Mouse (Mus musculus): Measurements from ENCODE around the gene Spata7. TPM values are rescaled to one million over a fixed set of nuclear protein-coding genes. Genes with fewer than 3 reads are reported as not detected.
"Not testable (repeated sequence)": the region's sequence is repeated elsewhere in the genome, so short reads cannot be mapped to it uniquely, and the experiment has no call there.

The Spata7 gene
- polyA plus RNA-seq, 1 experiment from 2014 or later, result 30.6 TPM

DNA sequence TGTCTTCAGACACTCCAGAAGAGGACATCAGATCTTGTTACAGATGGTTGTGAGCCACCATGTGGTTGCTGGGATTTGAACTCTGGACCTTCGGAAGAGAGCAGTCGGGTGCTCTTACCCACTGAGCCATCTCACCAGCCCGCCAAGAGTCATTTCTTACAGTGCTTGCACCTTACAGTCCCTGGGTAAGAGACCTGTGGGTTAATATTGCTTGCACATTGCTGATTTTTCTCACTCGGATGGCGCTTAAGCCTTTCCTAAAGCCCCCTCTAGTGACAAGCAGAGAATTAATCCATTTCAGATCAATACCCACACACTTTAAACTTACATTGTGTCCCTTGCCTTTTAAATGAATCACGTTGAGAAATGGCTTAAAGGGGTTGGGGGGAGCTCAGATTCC, 7.0 kb upstream of the Spata7 start:
- H3K9me3 ChIP-seq; H3K27ac ChIP-seq (replicated peaks); H3K27me3 ChIP-seq; H3K4me1 ChIP-seq (replicated peaks); H3K4me2 ChIP-seq; H3K36me3 ChIP-seq; H3K4me3 ChIP-seq; H3K9ac ChIP-seq: not testable (repeated sequence)
- ATAC-seq (ENCODE audit: low FRiP score, low read depth), result 0 out of 2 replicates have a peak, but pooled peaks have one; percentile 65
- WGBS, result 32% methylated on average over 6 of the region's 6 CpGs

DNA sequence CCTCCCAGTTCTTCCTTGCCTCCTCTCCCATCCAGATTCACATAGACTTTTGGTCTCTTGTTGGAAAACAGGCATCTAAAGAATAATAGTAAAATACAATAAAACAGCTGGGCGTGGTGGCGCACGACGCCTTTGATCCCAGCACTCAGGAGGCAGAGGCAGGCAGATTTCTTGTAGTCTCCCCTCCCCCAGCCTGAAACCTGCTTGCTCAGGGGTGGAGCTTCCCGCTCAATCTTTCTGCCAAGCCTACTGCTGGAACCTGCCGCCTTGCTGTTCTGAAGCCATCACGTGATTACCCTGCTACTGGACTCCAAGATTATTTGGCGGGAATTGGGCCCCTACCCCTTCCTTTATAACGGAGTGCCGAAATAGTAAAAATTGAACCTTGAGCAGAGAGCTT, 4.7 kb upstream of the Spata7 start:
- not testable (repeated sequence) for H3K27ac ChIP-seq (replicated peaks); H3K27me3 ChIP-seq; H3K4me2 ChIP-seq; H3K4me1 ChIP-seq (replicated peaks); H3K36me3 ChIP-seq; H3K4me3 ChIP-seq; ATAC-seq (ENCODE audit: low FRiP score, low read depth); H3K9me3 ChIP-seq; H3K9ac ChIP-seq
- 90% methylated on average over 10 of the region's 10 CpGs for WGBS

DNA sequence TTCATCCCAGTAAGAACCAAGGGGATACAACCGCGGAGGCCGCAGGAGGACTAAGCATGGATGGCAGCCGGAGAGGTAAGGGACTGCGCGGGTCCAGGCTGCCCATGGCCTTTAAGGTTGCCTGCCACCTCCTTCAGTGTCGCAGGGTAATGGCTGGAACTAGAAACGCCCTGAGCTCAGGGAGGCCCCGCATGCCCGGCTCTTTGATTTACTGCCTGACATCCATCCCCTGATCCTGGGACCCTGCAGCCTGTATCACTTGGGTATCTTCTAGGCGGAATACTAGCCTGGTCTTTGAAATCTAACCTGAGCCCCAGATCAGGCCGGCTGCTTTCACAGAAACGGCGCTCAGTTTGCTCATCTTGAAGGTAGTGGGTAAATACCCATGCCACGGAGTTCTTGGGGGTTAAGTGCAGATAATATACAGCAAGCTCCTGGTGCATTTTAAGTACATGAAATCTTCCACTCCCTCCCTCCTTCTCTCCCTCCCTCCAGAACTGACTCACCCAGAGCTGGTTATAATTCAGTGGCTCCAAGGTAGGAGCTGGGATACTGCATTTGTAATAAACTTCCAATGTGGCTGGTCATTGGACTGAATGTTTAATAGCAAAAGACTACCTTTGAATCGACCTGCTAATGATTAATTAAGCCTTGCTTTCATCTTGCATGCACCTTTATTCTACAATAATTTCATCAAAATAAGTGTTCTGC, 458 bp downstream of the Spata7 start:
- peak overlapping the region; percentile 69 for H3K4me3 ChIP-seq
- H3K9me3 ChIP-seq, result no peaks in the 10 kb centered on the region
- peak overlapping the region; percentile 69 for H3K9ac ChIP-seq
- no peaks in the 10 kb centered on the region for H3K27me3 ChIP-seq
- H3K27ac ChIP-seq (replicated peaks), result peak overlapping the region; percentile 63
- H3K36me3 ChIP-seq, result peaks cover 9% of the 10 kb centered on the region
- ATAC-seq (ENCODE audit: low FRiP score, low read depth), result peak; percentile 87
- 2% methylated on average over 16 of the region's 16 CpGs for WGBS
- peak overlapping the region; percentile 59 for H3K4me2 ChIP-seq
- H3K4me1 ChIP-seq (replicated peaks), result peaks cover 15% of the 10 kb centered on the region

DNA sequence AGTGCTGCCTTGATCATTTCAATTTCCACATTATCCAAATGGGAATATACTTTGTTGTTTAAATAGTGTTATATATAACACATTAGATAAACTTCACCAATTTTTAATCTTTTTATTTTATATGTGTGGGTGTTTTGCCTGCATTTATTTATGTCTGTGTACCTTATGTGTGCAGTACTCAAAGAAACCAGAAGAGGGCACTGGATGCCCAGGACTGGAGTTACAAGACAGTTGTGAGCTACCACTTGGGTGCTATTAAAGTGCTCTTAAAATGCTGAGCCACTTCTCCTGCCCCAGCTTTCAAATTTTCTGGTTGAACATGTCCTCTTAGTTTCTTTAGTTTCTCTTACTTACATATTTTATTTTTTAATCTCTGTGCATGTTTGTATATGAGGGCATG, 16.9 kb downstream of the Spata7 start:
- H3K27me3 ChIP-seq, result no peaks in the 10 kb centered on the region
- H3K4me3 ChIP-seq, result no peak overlapping the region
- H3K4me1 ChIP-seq (replicated peaks), result no peaks in the 10 kb centered on the region
- no peaks in the 10 kb centered on the region for H3K9me3 ChIP-seq
- H3K36me3 ChIP-seq, result peaks cover 19% of the 10 kb centered on the region
- no peak overlapping the region for H3K27ac ChIP-seq (replicated peaks)
- H3K9ac ChIP-seq, result no peak overlapping the region
- no peak overlapping the region for H3K4me2 ChIP-seq
- no peak for ATAC-seq (ENCODE audit: low FRiP score, low read depth)

DNA sequence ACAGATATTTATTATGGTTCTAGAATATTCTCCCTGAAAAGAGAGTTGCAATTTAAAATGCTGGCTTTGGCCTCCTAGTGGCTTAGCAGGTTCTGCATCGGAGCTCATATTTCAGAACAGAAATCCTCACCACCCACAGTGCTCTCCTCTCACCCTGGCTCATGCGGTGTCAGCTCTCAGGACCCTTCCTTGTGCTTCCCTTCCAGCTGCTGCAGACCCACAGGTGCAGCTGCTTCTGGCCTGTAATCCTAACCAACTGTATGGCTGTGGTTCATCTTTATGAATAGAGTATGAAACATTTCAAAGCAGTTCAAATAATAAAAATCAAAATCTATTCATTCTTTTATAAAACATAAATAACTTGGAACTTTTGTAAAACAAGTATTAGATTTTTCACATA, 28.9 kb downstream of the Spata7 start:
- H3K4me3 ChIP-seq, result no peak overlapping the region
- H3K4me2 ChIP-seq, result no peak overlapping the region
- H3K9ac ChIP-seq, result no peak overlapping the region
- no peaks in the 10 kb centered on the region for H3K9me3 ChIP-seq
- H3K27ac ChIP-seq (replicated peaks), result no peak overlapping the region
- H3K27me3 ChIP-seq, result no peaks in the 10 kb centered on the region
- no peak for ATAC-seq (ENCODE audit: low FRiP score, low read depth)
- H3K4me1 ChIP-seq (replicated peaks), result no peaks in the 10 kb centered on the region
- WGBS, result 60% methylated on average over 2 of the region's 2 CpGs
- peaks cover 23% of the 10 kb centered on the region for H3K36me3 ChIP-seq

DNA sequence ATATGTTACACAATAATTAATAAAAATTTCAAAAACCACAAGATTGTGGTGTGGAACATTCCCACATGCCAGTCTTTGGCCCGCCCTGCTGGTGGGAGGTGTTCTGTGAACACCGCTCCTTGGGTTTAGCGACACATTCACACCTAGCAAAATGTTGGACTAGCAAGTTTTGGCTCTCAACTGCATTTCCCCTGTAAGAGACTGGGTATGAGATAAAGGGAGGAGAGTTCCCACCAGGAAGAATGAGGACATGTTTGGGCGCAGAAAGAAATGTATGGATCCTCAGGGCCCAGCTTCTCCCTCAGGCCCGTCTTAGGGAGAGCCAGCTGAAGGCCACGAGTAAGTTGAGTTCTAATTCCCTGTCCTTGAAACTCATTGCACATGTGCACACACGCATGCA, 34.7 kb downstream of the Spata7 start:
- H3K27me3 ChIP-seq, result no peaks in the 10 kb centered on the region
- no peak overlapping the region for H3K4me2 ChIP-seq
- 92% methylated on average over 7 of the region's 7 CpGs for WGBS
- H3K4me1 ChIP-seq (replicated peaks), result no peaks in the 10 kb centered on the region
- no peak overlapping the region for H3K27ac ChIP-seq (replicated peaks)
- peaks cover 43% of the 10 kb centered on the region for H3K36me3 ChIP-seq
- no peaks in the 10 kb centered on the region for H3K9me3 ChIP-seq
- no peak overlapping the region for H3K4me3 ChIP-seq
- H3K9ac ChIP-seq, result no peak overlapping the region
- ATAC-seq (ENCODE audit: low FRiP score, low read depth), result no peak

DNA sequence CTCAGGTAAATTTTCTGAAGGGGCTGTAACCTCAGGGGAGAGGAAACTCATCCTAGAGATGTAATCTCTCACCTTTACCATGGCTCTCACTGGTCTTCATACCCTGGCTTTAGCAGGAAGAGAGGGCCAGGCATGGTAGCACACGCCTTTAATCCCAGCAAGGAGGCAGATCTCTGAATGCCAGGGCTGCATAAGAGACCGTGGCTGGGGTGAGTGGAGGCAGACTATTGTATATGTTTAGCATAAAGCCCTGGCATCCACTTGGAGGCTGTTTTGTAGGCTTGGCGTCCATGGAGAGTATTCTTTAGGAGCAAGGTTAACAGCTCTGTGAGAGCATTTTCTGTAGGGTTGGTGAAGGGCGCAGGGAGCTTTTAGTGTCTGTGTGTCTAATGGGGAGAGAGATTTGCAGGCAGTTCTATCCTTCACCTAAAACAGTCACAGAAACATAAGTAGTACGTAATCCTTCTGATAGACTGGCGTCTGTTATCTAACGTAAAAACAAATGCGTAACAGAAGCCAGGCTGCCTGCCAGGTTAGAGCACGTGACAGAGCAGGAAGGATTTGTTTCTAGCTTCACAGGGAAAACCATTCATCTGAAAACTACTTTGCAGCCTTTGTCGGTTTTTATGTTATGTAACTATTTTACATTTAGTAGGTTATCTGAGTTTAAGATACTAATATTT, 40.3 kb downstream of the Spata7 start:
- Histone ChIP-seq H3K27me3 (no peaks in the 10 kb centered on the region), H3K4me1 (replicated peaks) (no peaks in the 10 kb centered on the region), H3K36me3 (peaks cover 27% of the 10 kb centered on the region), H3K27ac (replicated peaks) (no peak overlapping the region), H3K9me3 (no peaks in the 10 kb centered on the region), H3K4me3 (no peak overlapping the region), H3K4me2 (no peak overlapping the region), H3K9ac (no peak overlapping the region)
- no peak for ATAC-seq (ENCODE audit: low FRiP score, low read depth)
- 78% methylated on average over 10 of the region's 10 CpGs for WGBS

DNA sequence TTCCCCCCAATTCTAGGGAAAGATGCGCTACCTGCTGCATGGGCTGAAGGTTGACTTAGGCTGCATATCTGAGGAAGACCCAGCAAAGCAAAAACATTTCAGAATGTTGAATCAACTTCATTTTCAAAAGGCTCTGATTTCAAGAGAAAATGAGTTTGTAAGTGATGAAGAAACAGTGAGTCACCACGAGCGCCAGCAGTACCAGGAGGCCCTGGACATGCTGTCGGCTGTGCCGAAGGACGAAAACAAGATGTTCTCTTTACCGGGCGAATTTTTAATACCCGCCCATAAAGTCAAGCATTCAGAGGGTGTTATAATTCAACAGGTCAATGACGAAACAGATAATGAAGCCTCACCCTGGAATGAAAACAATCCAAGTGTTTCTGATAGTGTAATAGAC, 41.1 kb downstream of the Spata7 start:
- no peak for ATAC-seq (ENCODE audit: low FRiP score, low read depth)
- Histone ChIP-seq H3K4me2 (no peak overlapping the region), H3K27ac (replicated peaks) (no peak overlapping the region), H3K4me1 (replicated peaks) (no peaks in the 10 kb centered on the region), H3K27me3 (no peaks in the 10 kb centered on the region), H3K36me3 (peaks cover 21% of the 10 kb centered on the region; the same call in 1 of the 2 replicates), H3K4me3 (no peak overlapping the region), H3K9me3 (no peaks in the 10 kb centered on the region), H3K9ac (no peak overlapping the region)
- 93% methylated on average over 10 of the region's 10 CpGs for WGBS

DNA sequence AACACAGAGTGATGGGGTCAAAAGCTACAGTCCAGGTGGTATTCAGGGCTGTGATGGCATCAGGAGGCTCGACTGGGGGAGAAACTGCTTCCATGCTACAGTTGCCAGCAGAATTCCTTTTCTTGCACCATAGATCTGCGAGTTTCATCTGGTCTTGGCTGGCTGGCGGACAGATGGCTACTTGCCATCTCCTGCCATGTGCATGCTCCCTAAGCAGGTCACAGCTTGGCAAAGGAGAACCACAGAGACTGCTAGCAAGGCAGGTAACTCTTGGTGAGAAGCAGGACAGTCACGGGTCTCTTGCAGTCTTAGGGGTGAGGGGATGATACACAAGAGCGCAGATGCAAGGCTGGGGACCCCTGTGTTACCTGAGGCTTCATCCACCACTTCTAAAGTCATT, 41.9 kb downstream of the Spata7 start:
- H3K36me3 ChIP-seq, result peaks cover 17% of the 10 kb centered on the region; the same call in 1 of the 2 replicates
- H3K4me3 ChIP-seq, result no peak overlapping the region
- no peak overlapping the region for H3K27ac ChIP-seq (replicated peaks)
- WGBS, result 87% methylated on average over 5 of the region's 5 CpGs
- no peak overlapping the region for H3K9ac ChIP-seq
- no peak overlapping the region for H3K4me2 ChIP-seq
- no peak for ATAC-seq (ENCODE audit: low FRiP score, low read depth)
- no peaks in the 10 kb centered on the region for H3K4me1 ChIP-seq (replicated peaks)
- no peaks in the 10 kb centered on the region for H3K9me3 ChIP-seq
- no peaks in the 10 kb centered on the region for H3K27me3 ChIP-seq

DNA sequence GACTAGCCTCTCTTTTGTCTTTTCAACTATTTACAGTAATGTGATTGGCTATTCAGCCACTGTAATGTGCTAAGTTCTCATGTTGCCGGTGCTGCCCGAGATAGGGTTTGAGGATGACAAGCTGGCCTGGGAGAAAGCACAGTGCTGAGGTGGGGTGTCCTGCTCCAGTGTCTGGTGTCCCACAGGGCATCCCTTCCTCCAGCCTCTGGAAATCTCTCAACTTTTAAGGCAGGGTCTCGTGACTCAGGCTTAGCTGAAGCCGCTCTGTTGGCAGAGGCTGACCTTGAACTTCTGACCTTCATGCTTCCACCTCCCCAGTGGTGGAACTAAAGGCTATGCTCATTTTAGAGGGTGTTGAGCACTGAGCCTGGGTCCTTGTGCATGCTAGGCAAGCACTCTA, 42.5 kb downstream of the Spata7 start:
- WGBS, result 93% methylated on average over 4 of the region's 4 CpGs
- H3K9ac ChIP-seq, result no peak overlapping the region
- H3K36me3 ChIP-seq, result peaks cover 12% of the 10 kb centered on the region; the same call in 1 of the 2 replicates
- no peaks in the 10 kb centered on the region for H3K4me1 ChIP-seq (replicated peaks)
- ATAC-seq (ENCODE audit: low FRiP score, low read depth), result no peak
- no peak overlapping the region for H3K4me3 ChIP-seq
- no peak overlapping the region for H3K4me2 ChIP-seq
- no peaks in the 10 kb centered on the region for H3K9me3 ChIP-seq
- no peak overlapping the region for H3K27ac ChIP-seq (replicated peaks)
- no peaks in the 10 kb centered on the region for H3K27me3 ChIP-seq

DNA sequence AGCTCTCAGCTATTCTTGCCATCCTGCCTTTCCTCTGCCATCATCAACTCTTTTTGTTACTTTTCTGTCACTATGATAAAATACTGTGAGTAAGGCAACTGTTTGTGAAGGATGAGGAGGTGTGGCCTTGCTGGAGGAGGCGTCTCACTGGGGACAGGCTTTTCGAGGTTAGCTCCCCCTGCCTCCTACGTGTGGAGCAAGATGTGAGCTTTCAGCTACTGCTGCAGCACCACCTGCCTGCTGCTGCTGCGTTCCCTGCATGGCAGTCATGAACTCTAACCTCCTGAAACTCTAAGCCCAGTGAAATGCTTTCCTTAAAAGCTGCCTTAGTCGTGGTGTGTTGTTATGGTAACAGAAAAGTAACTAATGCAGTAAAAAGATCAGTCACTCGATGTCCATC, 45.9 kb downstream of the Spata7 start:
- H3K4me1 ChIP-seq (replicated peaks), result no peaks in the 10 kb centered on the region
- no peak overlapping the region for H3K4me3 ChIP-seq
- H3K9ac ChIP-seq, result no peak overlapping the region
- WGBS, result 63% methylated on average over 6 of the region's 6 CpGs
- H3K9me3 ChIP-seq, result no peaks in the 10 kb centered on the region
- peaks cover 12% of the 10 kb centered on the region; the same call in 1 of the 2 replicates for H3K36me3 ChIP-seq
- no peaks in the 10 kb centered on the region for H3K27me3 ChIP-seq
- no peak overlapping the region for H3K4me2 ChIP-seq
- no peak for ATAC-seq (ENCODE audit: low FRiP score, low read depth)
- no peak overlapping the region for H3K27ac ChIP-seq (replicated peaks)

DNA sequence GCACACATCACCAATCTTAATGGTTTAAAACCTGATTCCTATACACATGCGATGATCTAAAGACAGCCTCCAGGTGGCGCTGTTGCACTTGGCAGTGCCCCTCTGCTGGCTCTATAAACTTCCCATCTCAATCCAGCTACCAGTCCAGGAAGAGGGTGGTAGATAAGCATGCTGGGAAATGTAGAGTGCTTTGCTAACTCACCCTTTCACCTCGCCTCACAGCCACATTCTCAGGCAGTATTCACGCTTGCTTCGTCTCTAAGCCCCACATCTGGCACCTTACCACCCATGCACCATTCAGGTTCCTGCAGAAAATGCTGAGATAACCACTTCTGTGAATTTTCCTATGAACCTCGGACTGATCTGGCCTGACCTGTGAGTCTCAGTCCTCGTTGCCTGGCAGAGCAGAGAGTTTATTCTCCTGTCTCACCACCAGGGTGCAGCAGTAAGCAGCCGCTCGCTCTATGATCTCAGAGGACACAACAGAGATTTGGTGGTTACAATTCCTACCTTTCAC, 46.7 kb downstream of the Spata7 start:
- WGBS, result 11% methylated on average over 9 of the region's 9 CpGs
- Histone ChIP-seq H3K4me1 (replicated peaks) (no peaks in the 10 kb centered on the region), H3K27ac (replicated peaks) (peak overlapping the region; percentile 72), H3K27me3 (no peaks in the 10 kb centered on the region), H3K36me3 (peaks cover 6% of the 10 kb centered on the region; the same call in 1 of the 2 replicates), H3K4me3 (peak overlapping the region; percentile 28; the same call in 1 of the 2 replicates), H3K9me3 (no peaks in the 10 kb centered on the region), H3K9ac (no peak overlapping the region), H3K4me2 (peak overlapping the region; percentile 53)
- peak; percentile 88 for ATAC-seq (ENCODE audit: low FRiP score, low read depth)
